8 mouse cellular contexts compared by ENCODE assay signal in the genomic region with DNA sequence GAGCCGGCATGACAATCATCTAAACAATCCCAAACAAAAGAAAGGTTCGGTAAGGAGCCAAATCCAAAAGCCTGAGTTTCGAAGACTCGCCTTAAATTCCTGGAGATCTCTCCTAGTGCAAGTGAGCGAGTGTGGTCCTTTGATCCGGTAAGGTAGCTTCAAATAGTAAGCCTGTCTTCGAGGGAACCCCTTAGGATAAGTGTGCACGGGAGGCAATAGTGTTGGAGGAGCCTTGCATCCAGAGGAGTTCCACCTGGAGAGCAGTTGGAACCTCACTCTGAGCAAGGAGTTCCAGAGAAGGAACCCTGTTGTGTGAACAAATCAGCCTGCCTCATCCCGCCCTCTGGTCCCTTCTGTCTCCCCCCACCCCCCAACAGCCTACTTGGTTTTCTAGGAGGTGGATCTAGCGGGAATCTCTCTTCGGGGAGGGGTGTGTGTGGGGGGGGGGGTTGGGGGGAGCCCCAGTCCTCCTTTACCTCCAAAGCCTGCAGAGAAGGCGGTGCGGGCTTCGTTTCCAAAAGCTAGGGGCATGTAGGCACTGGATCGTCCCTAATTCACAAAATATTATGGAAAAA. TPM values are rescaled to one million over a fixed set of nuclear protein-coding genes. Genes with fewer than 3 reads are reported as not detected.
DNase-seq lines count a peak whose midpoint lies in the region; ATAC-seq and TF ChIP-seq lines count a peak whose summit lies in the region.

No protein-coding gene starts in this region.

- 3% methylated on average over 15 of the region's 15 CpGs for WGBS in hindbrain, embryonic 14.5 days
- WGBS in neural tube, embryonic 12.5 days, result 1% methylated on average over 15 of the region's 15 CpGs
- 12% methylated on average over 15 of the region's 15 CpGs for WGBS in heart, adult 2 months

- DNase-seq in left cerebral cortex, postnatal 25 days (ENCODE audit: low spot score in 2 of 2), result peak; percentile 19 to 39
- DNase-seq in left cerebral cortex, adult 11 months (ENCODE audit: low spot score), result no peak
- peak; percentile 7 for DNase-seq in embryo, embryonic 10 days (ENCODE audit: low spot score)
- DNase-seq in hindbrain, embryonic 14.5 days (ENCODE audit: low spot score), result no peak
- no peak for DNase-seq in layer of hippocampus, postnatal 25 days (ENCODE audit: extremely low spot score in 1 of 2, low spot score in 1 of 2)
- no peak for DNase-seq in urinary bladder, postnatal 10 days (ENCODE audit: low spot score)
- DNase-seq in heart, adult 2 months, result no peak

- intact Hi-C loops in left cerebral cortex, postnatal 25 days (cut with DNase I), result loop anchor here (2.0 kb wide), 1 partner anchor 145 kb away; no protein-coding TSS in a partner anchor
- intact Hi-C loops in heart, adult 2 months (cut with DNase I), result no loop called here

- H3K27me3 ChIP-seq in hindbrain, embryonic 14.5 days (ENCODE audit: control insufficient read depth, insufficient read depth, low read length), result peaks cover 54% of the 10 kb centered on the region
- peaks cover 56% of the 10 kb centered on the region for H3K27me3 ChIP-seq in neural tube, embryonic 12.5 days (replicated peaks)
- peaks cover 23% of the 10 kb centered on the region for H3K27me3 ChIP-seq in heart, adult 2 months (ENCODE audit: control insufficient read depth, insufficient read depth, low read length)

- H3K9me3 ChIP-seq in hindbrain, embryonic 14.5 days (ENCODE audit: control insufficient read depth, low read length), result no peaks in the 10 kb centered on the region
- H3K9me3 ChIP-seq in neural tube, embryonic 12.5 days, result no peaks in the 10 kb centered on the region

- no peaks in the 10 kb centered on the region for H3K79me2 ChIP-seq in heart, adult 2 months (replicated peaks; ENCODE audit: control insufficient read depth, insufficient read depth, low read length)

- H3K27ac ChIP-seq in hindbrain, embryonic 14.5 days, result peak overlapping the region; percentile 96
- peak overlapping the region; percentile 8; the same call in 1 of the 2 replicates for H3K27ac ChIP-seq in neural tube, embryonic 12.5 days
- H3K27ac ChIP-seq in heart, adult 2 months, result no peak overlapping the region

- TF ChIP-seq POLR2A in heart, adult 2 months (IDR thresholded peaks at IDR 0.05; ENCODE audit: insufficient read depth, low read depth, low read length), result no peak

- 0 out of 2 replicates have a peak overlapping the region, but pooled peaks have one; percentile 47 for H3K9ac ChIP-seq in hindbrain, embryonic 14.5 days
- H3K9ac ChIP-seq in neural tube, embryonic 12.5 days, result no peak overlapping the region
- H3K9ac ChIP-seq in heart, adult 2 months (ENCODE audit: low read depth, low read length), result no peak overlapping the region

- no peak for ATAC-seq in hindbrain, embryonic 14.5 days (ENCODE audit: low FRiP score)
- peak; percentile 26 for ATAC-seq in neural tube, embryonic 12.5 days (ENCODE audit: low FRiP score, low read depth)

- H3K4me1 ChIP-seq in hindbrain, embryonic 14.5 days (replicated peaks; ENCODE audit: control insufficient read depth, insufficient read depth, low read length), result peaks cover 11% of the 10 kb centered on the region
- H3K4me1 ChIP-seq in neural tube, embryonic 12.5 days, result peaks cover 28% of the 10 kb centered on the region; the same call in 1 of the 2 replicates
- H3K4me1 ChIP-seq in heart, adult 2 months (ENCODE audit: control insufficient read depth, insufficient read depth, low read length), result no peaks in the 10 kb centered on the region; the same call in 1 of the 2 replicates

- no peak overlapping the region; the same call in 1 of the 2 replicates for H3K4me3 ChIP-seq in hindbrain, embryonic 14.5 days (replicated peaks; ENCODE audit: low read length)
- no peak overlapping the region for H3K4me3 ChIP-seq in neural tube, embryonic 12.5 days
- H3K4me3 ChIP-seq in heart, adult 2 months, result no peak overlapping the region

- TF ChIP-seq CTCF in heart, adult 2 months (IDR thresholded peaks at IDR 0.05), result no peak

- H3K4me2 ChIP-seq in hindbrain, embryonic 14.5 days (replicated peaks), result peak overlapping the region; percentile 48
- peak overlapping the region; percentile 50 for H3K4me2 ChIP-seq in neural tube, embryonic 12.5 days (replicated peaks)

- H3K36me3 ChIP-seq in hindbrain, embryonic 14.5 days (replicated peaks; ENCODE audit: control insufficient read depth, insufficient read depth), result no peaks in the 10 kb centered on the region
- no peaks in the 10 kb centered on the region for H3K36me3 ChIP-seq in neural tube, embryonic 12.5 days
- H3K36me3 ChIP-seq in heart, adult 2 months (ENCODE audit: control insufficient read depth, insufficient read depth, low read length), result no peaks in the 10 kb centered on the region

- no peak for TF ChIP-seq EP300 in heart, adult 2 months (IDR thresholded peaks at IDR 0.05; ENCODE audit: insufficient read depth, low read depth, low read length)

RNA-seq across cellular contexts. Expression of a gene that starts 11.1 kb away (rescaled TPM):
- 100 to 1,000 TPM; 356 to 394 TPM for total RNA-seq in left cerebral cortex, postnatal 25 days (2021)
- polyA plus RNA-seq in hindbrain, embryonic 14.5 days (2014; fragmentation: Nextera tagmentation; extraction: Ambion mirVana), result 64.6 and 83.7 TPM in 2 replicates
- 39.4 and 44.9 TPM in 2 replicates for polyA plus RNA-seq in neural tube, embryonic 12.5 days (2016; fragmentation: Nextera tagmentation; extraction: Ambion mirVana)
- total RNA-seq in layer of hippocampus, postnatal 25 days (2021), result 100 to 1,000 TPM; 293 to 319 TPM
- 1 to 10 TPM; 3.5 TPM for total RNA-seq in heart, adult 2 months (2021)
- polyA plus RNA-seq in heart, adult 2 months (2012; rRNA removed), result 6.0 and 8.8 TPM in 2 replicates

Comparison
In these comparisons a context has a peak if more than half of its experiments do, and no peak if none do; other contexts are left out.
1. DNase-seq: peak in left cerebral cortex, postnatal 25 days (2 of 2) and embryo, embryonic 10 days (single experiment); none in left cerebral cortex, adult 11 months (single experiment), hindbrain, embryonic 14.5 days (single experiment), layer of hippocampus, postnatal 25 days (0 of 2), urinary bladder, postnatal 10 days (single experiment) and heart, adult 2 months (0 of 2).
2. RNA of a gene that starts 11.1 kb away (total RNA-seq): 356 to 394 TPM in left cerebral cortex, postnatal 25 days and 293 to 319 TPM in layer of hippocampus, postnatal 25 days; 3.5 TPM in heart, adult 2 months; every median in the first group is over 10 times any median in the second.